Mouse (Mus musculus) CH12.LX (cell line): ENCODE measurements around the gene Eml6. TPM values are rescaled to one million over a fixed set of nuclear protein-coding genes. Genes with fewer than 3 reads are reported as not detected.

Experiments used
- DNase-seq: peaks from one replicate; pipeline ENCODE4 v3.0.0-alpha.2; 2013; ENCODE audit errors: extremely low read depth
- H3K27ac ChIP-seq: 2 replicates; pipeline ENCODE4 v1.5.1; 2012; ENCODE audit warnings: low read depth, mild to moderate bottlenecking, control low read depth, moderate library complexity; ENCODE audit not compliant: insufficient read depth
- H3K27me3 ChIP-seq: replicated peaks from 2 replicates; pipeline ENCODE3; 2012; ENCODE audit warnings: inconsistent platforms
- H3K36me3 ChIP-seq, 2 experiments: replicated peaks in 1 of 2; 2 replicates each; pipeline versions ENCODE3 to v1.6.1; 2012; ENCODE audit warnings: inconsistent platforms in 1 of 2, low read length in 1 of 2, mild to moderate bottlenecking in 1 of 2, mixed read lengths in 1 of 2, moderate library complexity in 1 of 2; ENCODE audit not compliant: control insufficient read depth in 1 of 2, insufficient read depth in 1 of 2
- H3K4me1 ChIP-seq, 2 experiments: 2 replicates each; pipeline ENCODE4 v1.6.1; 2012; ENCODE audit warnings: inconsistent platforms in 1 of 2, moderate library complexity in 1 of 2; ENCODE audit not compliant: insufficient read depth in 2 of 2, control insufficient read depth in 1 of 2
- H3K4me2 ChIP-seq: 2 replicates; pipeline ENCODE4 v1.6.1; 2012; ENCODE audit warnings: low read depth, mild to moderate bottlenecking, control low read depth; ENCODE audit not compliant: poor library complexity, insufficient read depth, severe bottlenecking
- H3K4me3 ChIP-seq, 3 experiments: fragments of 150-350 bp in 1 of 3; sonication (generic) in 1 of 3; replicated peaks in 1 of 3; 2 replicates each; pipeline versions ENCODE3 to v1.5.1; 2011 to 2012; ENCODE audit warnings: low read depth in 2 of 3, low read length in 2 of 3, mild to moderate bottlenecking in 2 of 3, moderate library complexity in 2 of 3, control low read depth in 1 of 3, improper control_type of control experiment in 1 of 3, inconsistent platforms in 1 of 3, mixed read lengths in 1 of 3; ENCODE audit not compliant: poor library complexity in 1 of 3
- H3K79me2 ChIP-seq: replicated peaks from 2 replicates; pipeline ENCODE4 v1.6.1; 2012; ENCODE audit warnings: mild to moderate bottlenecking, moderate library complexity; ENCODE audit not compliant: control insufficient read depth, poor library complexity, insufficient read depth, severe bottlenecking; ENCODE audit errors: extremely low read depth
- H3K9ac ChIP-seq: 2 replicates; pipeline ENCODE4 v1.6.1; 2012; ENCODE audit warnings: low read depth, mild to moderate bottlenecking, control low read depth, moderate library complexity; ENCODE audit not compliant: insufficient read depth
- H3K9me3 ChIP-seq: replicated peaks from 2 replicates; pipeline ENCODE3; 2012; ENCODE audit warnings: low read length, inconsistent platforms, mixed read lengths
- CTCF ChIP-seq, 2 experiments: IDR thresholded peaks in 1 of 2; conservative IDR thresholded peaks in 1 of 2; 2 replicates each; pipeline ENCODE4 v1.5.1; 2011 to 2012; ENCODE audit warnings: low read depth in 2 of 2, low read length in 2 of 2, improper control_type of control experiment in 1 of 2, inconsistent platforms in 1 of 2, mild to moderate bottlenecking in 1 of 2, moderate library complexity in 1 of 2
- EP300 ChIP-seq: IDR thresholded peaks from 2 replicates; pipeline ENCODE4 v1.6.1; 2011; ENCODE audit warnings: low read length, improper control_type of control experiment
- IRF4 ChIP-seq: IDR thresholded peaks from 2 replicates; pipeline ENCODE4 v1.6.1; 2014; ENCODE audit warnings: low read depth, mild to moderate bottlenecking, inconsistent platforms, low read length, improper control_type of control experiment
- KAT2A ChIP-seq: IDR thresholded peaks from 2 replicates; pipeline ENCODE4 v1.6.1; 2012; ENCODE audit warnings: low read length, improper control_type of control experiment, inconsistent platforms; ENCODE audit not compliant: insufficient replicate concordance
- MAZ ChIP-seq: IDR thresholded peaks from 2 replicates; pipeline ENCODE4 v1.6.1; 2012; ENCODE audit warnings: low read depth, mild to moderate bottlenecking, inconsistent platforms, low read length, improper control_type of control experiment, moderate library complexity
- MYC ChIP-seq: IDR thresholded peaks from 2 replicates; pipeline ENCODE4 v1.6.1; 2011; ENCODE audit warnings: low read depth, mild to moderate bottlenecking, improper control_type of control experiment, low read length
- NRF1 ChIP-seq: IDR thresholded peaks from 2 replicates; pipeline ENCODE4 v1.6.1; 2014; ENCODE audit warnings: low read depth, mild to moderate bottlenecking, inconsistent platforms, low read length, improper control_type of control experiment, moderate library complexity
- RAD21 ChIP-seq: IDR thresholded peaks from 2 replicates; pipeline ENCODE4 v1.6.1; 2011; ENCODE audit warnings: low read depth, mild to moderate bottlenecking, low read length, improper control_type of control experiment, moderate library complexity
- SMC3 ChIP-seq: IDR thresholded peaks from 2 replicates; pipeline ENCODE4 v1.6.1; 2011; ENCODE audit warnings: low read depth, low read length, improper control_type of control experiment
- TBP ChIP-seq: conservative IDR thresholded peaks from 2 replicates; pipeline ENCODE4 v1.6.1; 2011; ENCODE audit warnings: low read depth, low read length, improper control_type of control experiment
- TCF12 ChIP-seq: IDR thresholded peaks from 2 replicates; pipeline ENCODE4 v1.6.1; 2014; ENCODE audit warnings: low read depth, mild to moderate bottlenecking, inconsistent platforms, low read length, improper control_type of control experiment
- USF1 ChIP-seq: IDR thresholded peaks from 2 replicates; pipeline ENCODE4 v1.6.1; 2014; ENCODE audit warnings: low read depth, mild to moderate bottlenecking, inconsistent platforms, low read length, improper control_type of control experiment
- ZKSCAN1 ChIP-seq: IDR thresholded peaks from 2 replicates; pipeline ENCODE4 v1.6.1; 2012; ENCODE audit warnings: low read depth, inconsistent platforms, low read length, improper control_type of control experiment, borderline replicate concordance
- ZNF384 ChIP-seq: IDR thresholded peaks from 2 replicates; pipeline ENCODE4 v1.6.1; 2012; ENCODE audit warnings: low read depth, low read length, improper control_type of control experiment, inconsistent platforms
- dilution Hi-C: fragments of 300-500 bp; cut with MboI; formaldehyde crosslinking; loops from 2 replicates; pipeline ENCODE4 v1.14.3; 2020; ENCODE audit warnings: low sequenced_read_pairs; ENCODE audit not compliant: extremely low pct_unique_long_range_greater_than_20kb, extremely low pct_ligation_motif_present
- in situ Hi-C: fragments of 300-500 bp; cut with MboI; formaldehyde crosslinking; loops from 3 replicates; pipeline ENCODE4 v1.14.3; 2019; ENCODE audit warnings: low sequenced_read_pairs, low pct_ligation_motif_present, low pct_unique_long_range_greater_than_20kb, mixed read lengths
- polyA plus RNA-seq: library from polyadenylated mRNA; unstranded; fragments of >175 nt; gene quantifications from 2 replicates; pipeline ENCODE4 v1.2.1, GENCODE M21; 2012; ENCODE audit warnings: low read depth; ENCODE audit not compliant: insufficient read length
- total RNA-seq, 2 experiments: library from RNA; depleted of rRNA; stranded (reverse); fragments of 300-350 nt in 1 of 2; fragments of >200 nt in 1 of 2; gene quantifications; 2 replicates each; pipeline ENCODE4 v1.2.3; 2012 to 2014

The Eml6 gene
- total and polyA plus RNA-seq, 3 experiments = 3.1 to 3.7 (median 3.2) TPM

- no peaks in the 10 kb centered on the region for H3K9me3 ChIP-seq
- TF ChIP-seq MYC (peak; percentile 94), USF1 (no peak), TBP (no peak), RAD21 (peak; percentile 65), ZKSCAN1 (no peak), CTCF (conservative IDR thresholded peaks at IDR 0.05 in 1 of 2, IDR thresholded peaks at IDR 0.05 in 1 of 2; ENCODE audit: low read depth in 2 of 2, low read length in 2 of 2) (peak; percentile 12 to 74; a peak in 2 of 4 replicates), TCF12 (no peak), IRF4 (no peak), KAT2A (no peak), SMC3 (peak; percentile 62)
- H3K4me3 ChIP-seq = no peak overlapping the region
- H3K36me3 ChIP-seq = peaks cover 27 to 75% of the 10 kb centered on the region in 2 experiments
- H3K27ac ChIP-seq = no peak overlapping the region
- in situ Hi-C loops (loop anchor here (25.0 kb wide), 1 partner anchor 503 kb away; no protein-coding TSS in a partner anchor), dilution Hi-C loops (no loop called here)
- H3K79me2 ChIP-seq = peaks cover 14% of the 10 kb centered on the region
- H3K4me2 ChIP-seq = no peak overlapping the region
- H3K4me1 ChIP-seq = peaks cover 6 to 37% of the 10 kb centered on the region in 2 experiments; a peak in 3 of 4 replicates
- no peak for DNase-seq
- no peak overlapping the region for H3K9ac ChIP-seq
- H3K27me3 ChIP-seq = no peaks in the 10 kb centered on the region
Observed at GRCm38 (mm10) chr11:29709512-29709911, 316.3 kb downstream of the Eml6 start.

DNA sequence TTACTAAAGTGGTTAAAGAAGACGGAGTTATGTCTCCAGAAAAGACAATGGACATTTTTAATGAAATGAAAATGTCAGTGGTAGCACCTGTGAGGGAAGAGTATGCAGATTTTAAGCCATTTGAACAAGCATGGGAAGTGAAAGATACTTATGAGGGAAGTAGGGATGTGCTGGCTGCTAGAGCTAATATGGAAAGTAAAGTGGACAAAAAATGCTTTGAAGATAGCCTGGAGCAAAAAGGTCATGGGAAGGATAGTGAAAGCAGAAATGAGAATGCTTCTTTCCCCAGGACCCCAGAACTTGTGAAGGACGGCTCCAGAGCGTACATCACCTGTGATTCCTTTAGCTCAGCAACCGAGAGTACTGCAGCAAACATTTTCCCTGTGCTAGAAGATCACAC, 319.0 kb downstream of the Eml6 start:
- Histone ChIP-seq H3K27me3 (no peaks in the 10 kb centered on the region), H3K27ac (no peak overlapping the region), H3K4me1 (peaks cover 7 to 57% of the 10 kb centered on the region in 2 experiments; a peak in 3 of 4 replicates), H3K36me3 (peaks cover 23 to 67% of the 10 kb centered on the region in 2 experiments), H3K79me2 (peaks cover 32% of the 10 kb centered on the region), H3K4me2 (no peak overlapping the region), H3K9ac (no peak overlapping the region), H3K9me3 (no peaks in the 10 kb centered on the region), H3K4me3 (no peak overlapping the region)
- no peak for TF ChIP-seq SMC3
- no peak for TF ChIP-seq NRF1
- no peak for TF ChIP-seq CTCF (conservative IDR thresholded peaks at IDR 0.05 in 1 of 2, IDR thresholded peaks at IDR 0.05 in 1 of 2; ENCODE audit: low read depth in 2 of 2, low read length in 2 of 2)
- TF ChIP-seq ZNF384 = peak; percentile 23; the same call in 1 of the 2 replicates
- peak; percentile 47; the same call in 1 of the 2 replicates for TF ChIP-seq IRF4
- TF ChIP-seq MAZ = no peak
- TF ChIP-seq EP300 = peak; percentile 48; the same call in 1 of the 2 replicates
- DNase-seq = no peak
- dilution Hi-C loops = no loop called here
- in situ Hi-C loops = loop anchor here (25.0 kb wide), 1 partner anchor 505 kb away; no protein-coding TSS in a partner anchor
